Mouse (Mus musculus): ENCODE results near the gene Olfr548-ps1. TPM values are rescaled to one million over a fixed set of nuclear protein-coding genes. Genes with fewer than 3 reads are reported as not detected.

Gene Olfr548-ps1
- total RNA-seq, 2 experiments from 2014 or later: not detected

DNA sequence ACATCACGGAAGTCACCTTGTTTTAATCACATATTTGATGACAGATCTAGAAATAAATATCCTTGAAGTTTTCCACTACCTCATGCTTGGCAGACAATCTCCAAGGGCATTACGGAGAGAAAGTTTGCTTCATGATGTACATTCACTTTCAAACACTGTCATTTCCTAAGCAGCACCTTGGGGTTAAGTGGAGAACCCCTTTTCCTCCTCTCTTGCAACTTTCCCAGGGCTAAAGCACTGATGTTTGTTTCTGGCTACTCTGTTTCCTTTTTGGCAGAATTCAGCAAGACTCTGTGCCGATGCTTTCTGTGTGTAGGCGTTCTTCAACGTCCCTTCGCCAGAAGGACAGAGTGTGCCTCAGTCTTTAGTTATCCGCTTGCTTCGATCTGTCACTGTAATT, 30.4 kb downstream of the Olfr548-ps1 start, which contains the start of gene Olfr550:
Olfr550 (plus strand) TSS at position 301 of the 400 bp plus-strand sequence.
- DNase-seq: no peak
- intact Hi-C loops (cut with DNase I): no loop called here

DNA sequence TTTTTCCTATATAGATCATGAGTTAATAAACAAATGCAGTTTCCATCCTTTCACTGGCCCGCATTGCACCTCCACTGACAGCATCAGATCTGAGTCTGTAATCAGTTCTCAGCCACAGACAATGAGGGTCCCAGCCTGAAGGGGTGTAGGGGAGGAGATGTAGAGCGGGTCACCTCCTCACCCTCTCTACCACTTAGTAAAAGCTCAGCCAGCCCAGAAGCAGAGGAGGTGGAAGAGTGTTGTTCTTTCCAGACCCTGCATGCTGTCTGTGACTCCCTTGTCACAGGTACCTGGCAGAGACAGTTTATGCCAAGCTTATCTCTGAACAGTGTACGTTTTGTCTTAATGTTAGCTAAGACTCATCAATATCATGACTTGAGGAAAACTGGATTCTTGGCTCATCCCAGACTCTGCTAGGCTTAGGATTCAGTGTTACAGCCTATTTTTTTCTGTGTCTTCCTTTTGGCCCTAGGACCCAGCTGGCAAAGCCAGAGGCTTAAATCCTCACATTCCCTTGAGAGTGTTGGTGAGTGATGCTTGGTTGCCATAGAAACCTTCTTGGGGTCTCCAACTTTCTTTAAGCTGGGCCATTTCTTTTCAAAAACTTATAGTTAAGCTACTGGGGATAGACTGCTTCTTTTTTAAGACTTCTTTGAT, 32.6 kb downstream of the Olfr548-ps1 start:
- intact Hi-C loops (cut with DNase I): no loop called here

DNA sequence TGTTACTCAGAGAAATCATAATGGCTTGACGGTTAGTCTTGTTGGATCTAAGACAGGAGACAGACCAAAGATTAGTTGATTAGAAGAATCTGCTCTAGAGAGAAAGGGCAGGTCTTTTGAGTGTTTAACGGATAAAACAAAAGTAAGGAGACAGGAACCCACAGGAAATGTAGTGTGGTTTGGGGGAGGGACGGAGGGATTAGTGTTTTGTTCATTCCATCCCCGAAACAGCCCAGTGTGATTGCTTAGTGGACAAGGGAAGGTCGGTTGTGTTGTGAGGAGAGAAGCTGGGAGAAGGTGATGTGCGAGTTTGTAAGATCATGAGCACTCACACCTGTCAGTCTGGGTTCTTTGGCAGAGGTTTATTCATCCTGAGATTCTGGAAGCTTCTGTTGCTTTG, 35.3 kb downstream of the Olfr548-ps1 start:
- DNase-seq: no peak
- intact Hi-C loops (cut with DNase I): no loop called here

More for the DNA sequence above, 32.6 kb downstream of the Olfr548-ps1 start:
- no peak for DNase-seq

DNA sequence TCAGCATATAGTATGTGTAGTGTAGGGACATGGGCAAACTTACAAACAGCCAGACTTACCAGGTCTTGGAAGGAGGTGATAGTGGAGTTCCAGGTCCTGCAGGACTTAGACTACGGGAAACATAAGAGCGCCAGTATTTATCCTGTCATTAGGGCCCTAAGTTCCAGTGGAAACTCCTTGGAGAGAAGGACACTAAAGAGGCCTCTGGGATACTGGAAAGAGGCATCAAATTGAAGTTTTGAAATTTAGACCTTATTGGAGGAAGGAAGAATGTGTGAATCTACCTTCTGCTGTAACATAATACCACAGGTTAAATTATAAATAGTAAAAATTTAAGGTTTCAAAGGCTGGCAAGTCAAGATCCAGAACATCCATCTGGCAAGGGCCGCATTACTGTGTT, 51.1 kb downstream of the Olfr548-ps1 start, which contains the start of gene Olfr551:
Olfr551 (minus strand) TSS at position 101 of the 400 bp plus-strand sequence.
- intact Hi-C loops (cut with DNase I): no loop called here
- no peak for DNase-seq

Other genes with a start within 250 kb of the Olfr548-ps1 start
- gene Rrm1, start 99.2 kb upstream of the Olfr548-ps1 start, total RNA-seq (2021): 10 to 100 TPM; 24.8 to 25.0 TPM
- not detected for gene Olfr543, start 59.2 kb upstream of the Olfr548-ps1 start, total RNA-seq (2021)
- not detected for gene Olfr544, start 52.6 kb upstream of the Olfr548-ps1 start, total RNA-seq (2021)
- not detected for gene Olfr545, start 41.3 kb upstream of the Olfr548-ps1 start, total RNA-seq (2021)
- gene Olfr547, start 6.1 kb upstream of the Olfr548-ps1 start, total RNA-seq (2021): not detected
- gene Olfr549, start 9.0 kb downstream of the Olfr548-ps1 start, total RNA-seq (2021): not detected
- 1 to 10 TPM; 1.9 to 2.3 TPM for gene Trim21, start 24.6 kb downstream of the Olfr548-ps1 start, total RNA-seq (2021)
- gene Olfr550, start 30.5 kb downstream of the Olfr548-ps1 start, total RNA-seq (2021): under 1 TPM in 1 of 2 experiments, not detected in 1; 0.08 TPM
- gene Olfr551, start 51.0 kb downstream of the Olfr548-ps1 start, total RNA-seq (2021): not detected
- gene Olfr552, start 56.9 kb downstream of the Olfr548-ps1 start, total RNA-seq (2021): not detected
- gene Olfr553, start 77.3 kb downstream of the Olfr548-ps1 start, total RNA-seq (2021): not detected
- gene Olfr554, start 97.5 kb downstream of the Olfr548-ps1 start, total RNA-seq (2021): not detected
- not detected for gene Olfr555, start 117.9 kb downstream of the Olfr548-ps1 start, total RNA-seq (2021)
- not detected for gene Olfr556, start 124.0 kb downstream of the Olfr548-ps1 start, total RNA-seq (2021)
- gene Trim68, start 146.4 kb downstream of the Olfr548-ps1 start, total RNA-seq (2021): 1 to 10 TPM; 5.9 to 6.1 TPM
- gene Olfr557, start 155.0 kb downstream of the Olfr548-ps1 start, total RNA-seq (2021): not detected
- under 1 TPM; 0.12 to 0.14 TPM for gene Olfr558, start 161.3 kb downstream of the Olfr548-ps1 start, total RNA-seq (2021)
- not detected for gene Olfr33, start 178.2 kb downstream of the Olfr548-ps1 start, total RNA-seq (2021)
- not detected for gene Olfr559, start 186.6 kb downstream of the Olfr548-ps1 start, total RNA-seq (2021)
- not detected for gene Olfr560, start 218.5 kb downstream of the Olfr548-ps1 start, total RNA-seq (2021)
- under 1 TPM; 0.28 to 0.36 TPM for gene Olfr78, start 218.6 kb downstream of the Olfr548-ps1 start, total RNA-seq (2021)
- gene Olfr561, start 230.3 kb downstream of the Olfr548-ps1 start, total RNA-seq (2021): not detected